Mouse (Mus musculus) gonadal fat pad, adult 2 months (tissue): ENCODE results near the gene Ulk1. TPM values are rescaled to one million over a fixed set of nuclear protein-coding genes. Genes with fewer than 3 reads are reported as not detected.

Experiments
- DNase-seq: peaks from one replicate; pipeline ENCODE4 v3.0.0-alpha.2; 2012; ENCODE audit warnings: low read depth
- polyA plus RNA-seq: library from polyadenylated mRNA; depleted of rRNA; stranded (reverse); fragments of >200 nt; gene quantifications from 2 replicates; pipeline ENCODE4 v1.2.3, GENCODE M21; 2012; rRNA removed

Gene Ulk1
- polyA plus RNA-seq, 1 experiment = 36.0 TPM

- DNase-seq = no peak
Observed at GRCm38 (mm10) chr5:110769272-110769671, 40.6 kb downstream of the Ulk1 start.

- no peak for DNase-seq
Observed at GRCm38 (mm10) chr5:110763890-110764289, 46.0 kb downstream of the Ulk1 start.

- DNase-seq = no peak
Observed at GRCm38 (mm10) chr5:110745021-110745420, 64.9 kb downstream of the Ulk1 start.

- DNase-seq = no peak
Observed at GRCm38 (mm10) chr5:110739496-110740275, 70.2 kb downstream of the Ulk1 start.

- no peak for DNase-seq
Observed at GRCm38 (mm10) chr5:110735606-110736005, 74.3 kb downstream of the Ulk1 start.

Other genes with a start within 250 kb of the Ulk1 start
- gene Noc4l, start 156.7 kb downstream of the Ulk1 start, polyA plus RNA-seq = 33.9 and 37.6 TPM in 2 replicates
- 14.9 and 15.1 TPM in 2 replicates for gene Ddx51, start 156.6 kb downstream of the Ulk1 start, polyA plus RNA-seq
- gene Ep400, start 39.4 kb downstream of the Ulk1 start, polyA plus RNA-seq = 29.4 and 48.4 TPM in 2 replicates
- gene Pus1, start 29.4 kb downstream of the Ulk1 start, polyA plus RNA-seq = 18.1 and 22.5 TPM in 2 replicates
- gene Hscb, start 29.7 kb upstream of the Ulk1 start, polyA plus RNA-seq = 17.2 and 27.4 TPM in 2 replicates
- gene Chek2, start 29.9 kb upstream of the Ulk1 start, polyA plus RNA-seq = 5.9 and 7.0 TPM in 2 replicates
- 10.1 and 13.0 TPM in 2 replicates for gene Ttc28, start 69.7 kb upstream of the Ulk1 start, polyA plus RNA-seq